Mouse (Mus musculus) embryo, embryonic 10.5 days (tissue): Measurements from ENCODE around the gene Rasal2.

Experiments used
- DNase-seq: peaks from one replicate; pipeline ENCODE4 v3.0.0-alpha.2; 2015; ENCODE audit warnings: low spot score

Gene Rasal2

GRCm38 (mm10) chr1:157343519-157343918, 68.9 kb downstream of the Rasal2 start:
- DNase-seq: peak; percentile 8

- no peak for DNase-seq
Observed at GRCm38 (mm10) chr1:157334834-157335233, 77.6 kb downstream of the Rasal2 start.

DNA sequence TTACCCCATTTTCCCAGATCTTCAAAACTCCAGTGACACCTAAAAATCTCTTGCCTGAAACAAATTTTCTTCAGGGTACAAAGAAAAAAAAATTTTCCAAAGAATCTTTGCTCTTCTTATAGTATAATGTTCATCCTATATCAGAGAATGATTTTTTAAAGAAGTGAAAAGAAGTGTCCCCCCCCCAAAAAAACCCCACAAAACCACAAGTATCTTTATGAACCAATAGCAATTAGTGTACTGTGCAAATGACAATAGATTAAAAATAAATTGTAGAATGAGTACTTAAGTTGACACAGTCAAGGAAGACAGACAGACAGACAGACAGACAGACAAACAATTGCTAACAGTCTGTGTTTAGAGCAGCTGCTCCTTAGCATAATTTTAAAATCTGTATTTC, 84.3 kb downstream of the Rasal2 start:
- no peak for DNase-seq

DNA sequence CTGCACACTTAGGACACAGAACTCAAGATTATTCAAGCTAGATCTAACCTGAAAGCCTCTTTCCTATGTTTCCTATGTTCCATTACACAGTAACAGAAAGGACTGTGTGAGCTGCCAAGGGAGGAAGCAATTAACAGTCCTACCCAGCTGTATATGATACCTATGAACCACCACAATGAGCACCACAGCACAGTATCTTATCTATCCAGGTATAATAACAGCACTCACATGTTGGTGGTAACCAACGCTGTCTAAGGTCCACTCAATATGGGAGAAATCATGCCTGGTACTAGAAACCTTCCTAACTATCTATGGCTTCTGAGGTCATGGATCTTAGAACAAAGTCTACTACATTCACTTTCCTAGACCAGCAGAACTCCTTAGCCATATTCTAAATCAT, 89.3 kb downstream of the Rasal2 start:
- DNase-seq: no peak

DNA sequence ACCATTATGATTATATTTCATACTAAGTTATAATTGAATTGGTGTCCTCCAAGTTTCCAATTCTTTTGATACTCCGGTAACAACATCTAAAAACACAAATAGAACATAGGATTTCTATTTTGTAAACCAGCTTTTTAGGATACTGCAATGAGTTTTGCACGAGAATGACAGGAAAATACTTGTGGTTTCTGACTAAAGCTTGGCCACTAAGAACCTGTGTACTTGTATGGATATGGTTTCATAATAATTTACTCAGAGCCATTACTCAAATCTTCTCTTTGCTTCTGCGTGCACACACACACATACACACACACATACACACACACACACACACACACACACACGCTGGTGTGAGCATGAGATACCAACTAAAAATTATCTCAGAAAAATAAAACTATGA, 93.5 kb downstream of the Rasal2 start:
- DNase-seq: no peak

DNA sequence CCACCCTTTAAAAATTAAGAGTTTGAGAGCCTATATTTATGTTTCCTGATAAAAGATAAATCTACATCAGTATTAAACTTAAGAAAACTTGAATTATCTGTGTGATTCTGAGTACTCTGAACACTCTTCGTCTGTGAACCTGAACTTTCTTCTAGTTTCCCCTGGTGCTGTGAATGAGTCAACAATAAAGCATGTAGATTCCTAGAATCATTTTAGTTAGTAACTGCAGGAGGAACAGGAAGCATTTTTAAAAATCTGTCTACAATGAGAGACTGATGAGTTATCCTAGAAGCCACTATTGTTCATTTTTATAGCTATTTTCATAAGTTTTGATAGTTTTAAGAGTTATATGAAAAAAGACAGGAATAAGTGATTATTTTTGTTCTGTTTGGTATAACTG, 111.1 kb downstream of the Rasal2 start:
- no peak for DNase-seq

DNA sequence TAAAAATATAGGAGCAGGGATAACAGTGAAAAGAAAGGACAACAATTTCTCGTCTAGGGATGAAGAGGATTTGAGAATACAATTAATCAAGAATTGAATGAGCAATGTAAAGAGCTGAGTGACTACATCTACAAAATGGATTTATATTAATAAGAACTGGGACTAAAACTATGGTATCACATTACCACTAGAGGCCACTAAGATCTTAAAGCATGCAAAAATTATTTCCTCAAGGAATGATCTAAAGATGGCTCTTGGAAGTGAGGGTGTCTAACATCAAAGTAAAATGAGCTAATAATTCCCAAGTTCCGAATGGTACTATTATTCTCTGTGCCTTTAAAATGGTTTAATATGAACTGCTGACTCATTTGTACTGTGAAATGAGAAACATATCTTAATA, 112.8 kb downstream of the Rasal2 start:
- no peak for DNase-seq

- no peak for DNase-seq
Observed at GRCm38 (mm10) chr1:157298990-157299389, 113.4 kb downstream of the Rasal2 start.

- no peak for DNase-seq
Observed at GRCm38 (mm10) chr1:157297137-157297536, 115.3 kb downstream of the Rasal2 start.

GRCm38 (mm10) chr1:157295868-157296267, 116.5 kb downstream of the Rasal2 start:
- no peak for DNase-seq

- no peak for DNase-seq
Observed at GRCm38 (mm10) chr1:157290173-157290572, 122.2 kb downstream of the Rasal2 start.

DNA sequence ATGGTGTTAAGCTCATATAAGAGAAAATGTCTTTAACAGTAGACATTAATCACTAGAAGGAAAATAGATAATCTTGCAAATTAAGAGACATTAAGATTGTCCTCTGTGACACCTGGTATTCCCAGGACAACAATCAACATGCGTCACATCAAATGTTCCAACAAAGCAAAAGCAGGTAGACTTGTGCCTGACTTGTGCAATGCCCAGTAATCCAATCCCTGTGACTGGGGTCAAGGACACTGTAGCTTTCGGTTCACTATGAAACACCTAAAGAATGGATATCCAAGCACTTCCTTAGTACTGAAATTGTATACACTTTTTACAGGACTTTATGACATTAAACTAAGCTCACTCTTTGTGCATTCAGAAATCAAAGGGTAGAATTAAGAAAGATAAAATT, 123.1 kb downstream of the Rasal2 start:
- no peak for DNase-seq

DNA sequence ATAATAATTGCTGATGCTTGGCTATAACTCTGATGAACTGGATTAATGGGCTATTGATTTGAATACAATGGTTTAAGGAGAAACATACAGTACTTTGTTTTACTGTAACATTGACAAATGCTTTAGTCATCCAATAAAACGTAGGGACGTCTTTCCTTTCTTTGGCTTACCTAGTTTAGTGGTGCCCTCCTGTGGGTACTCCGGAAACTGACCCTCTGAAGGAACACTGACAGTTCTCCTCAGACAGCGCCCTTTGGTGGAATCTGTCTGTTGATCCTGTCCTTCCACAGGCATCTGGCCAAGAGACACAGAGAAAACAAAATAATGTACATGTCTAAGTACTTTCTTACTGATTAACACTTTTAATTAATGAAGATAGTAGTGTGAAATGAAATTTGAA, 125.8 kb downstream of the Rasal2 start:
- peak; percentile 71 for DNase-seq

- DNase-seq: no peak
Observed at GRCm38 (mm10) chr1:157285366-157285765, 127.0 kb downstream of the Rasal2 start.

- DNase-seq: peak; percentile 50
Observed at GRCm38 (mm10) chr1:157280781-157281180, 131.6 kb downstream of the Rasal2 start.

GRCm38 (mm10) chr1:157275672-157276307, 136.6 kb downstream of the Rasal2 start:
- DNase-seq: no peak

- DNase-seq: no peak
Observed at GRCm38 (mm10) chr1:157267894-157268293, 144.5 kb downstream of the Rasal2 start.

DNA sequence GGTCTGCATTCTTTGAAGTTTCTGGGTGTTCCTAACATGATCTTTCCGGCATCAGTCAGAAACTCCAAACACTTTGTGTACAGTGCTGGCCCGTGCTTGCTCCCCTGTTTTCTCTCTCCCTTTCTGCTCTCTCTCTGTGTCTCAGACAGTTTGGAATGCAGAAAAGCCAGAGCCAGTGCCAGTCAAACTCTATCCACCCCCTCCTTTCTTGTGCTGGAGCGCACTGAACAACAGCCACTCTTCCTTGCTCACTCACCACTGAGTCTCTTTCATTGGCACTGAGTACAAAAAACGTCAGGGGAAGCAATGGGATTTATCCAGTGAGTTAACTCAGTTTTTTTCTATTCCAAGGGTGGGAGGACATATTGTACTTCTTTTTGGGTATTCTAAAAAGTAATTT, 155.8 kb downstream of the Rasal2 start:
- peak; percentile 62 for DNase-seq

DNA sequence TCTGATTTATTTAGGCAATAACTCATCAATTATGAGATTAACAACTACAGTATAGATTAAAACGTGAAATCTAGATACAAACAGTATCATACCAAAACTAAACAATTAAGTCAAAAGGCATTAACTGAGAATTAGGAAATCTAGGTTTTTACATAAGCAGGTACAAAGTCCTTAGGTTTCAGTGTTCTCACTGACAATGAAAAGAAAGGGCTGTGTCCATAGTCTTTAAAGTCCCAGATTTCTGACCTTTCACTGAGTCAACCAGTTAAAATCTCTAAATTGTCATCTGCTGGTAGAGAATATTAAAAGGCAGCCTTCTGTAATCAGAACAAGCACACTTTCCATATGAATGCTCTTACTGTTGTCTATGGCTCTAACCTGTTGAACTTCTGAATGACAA, 156.6 kb downstream of the Rasal2 start:
- no peak for DNase-seq

DNA sequence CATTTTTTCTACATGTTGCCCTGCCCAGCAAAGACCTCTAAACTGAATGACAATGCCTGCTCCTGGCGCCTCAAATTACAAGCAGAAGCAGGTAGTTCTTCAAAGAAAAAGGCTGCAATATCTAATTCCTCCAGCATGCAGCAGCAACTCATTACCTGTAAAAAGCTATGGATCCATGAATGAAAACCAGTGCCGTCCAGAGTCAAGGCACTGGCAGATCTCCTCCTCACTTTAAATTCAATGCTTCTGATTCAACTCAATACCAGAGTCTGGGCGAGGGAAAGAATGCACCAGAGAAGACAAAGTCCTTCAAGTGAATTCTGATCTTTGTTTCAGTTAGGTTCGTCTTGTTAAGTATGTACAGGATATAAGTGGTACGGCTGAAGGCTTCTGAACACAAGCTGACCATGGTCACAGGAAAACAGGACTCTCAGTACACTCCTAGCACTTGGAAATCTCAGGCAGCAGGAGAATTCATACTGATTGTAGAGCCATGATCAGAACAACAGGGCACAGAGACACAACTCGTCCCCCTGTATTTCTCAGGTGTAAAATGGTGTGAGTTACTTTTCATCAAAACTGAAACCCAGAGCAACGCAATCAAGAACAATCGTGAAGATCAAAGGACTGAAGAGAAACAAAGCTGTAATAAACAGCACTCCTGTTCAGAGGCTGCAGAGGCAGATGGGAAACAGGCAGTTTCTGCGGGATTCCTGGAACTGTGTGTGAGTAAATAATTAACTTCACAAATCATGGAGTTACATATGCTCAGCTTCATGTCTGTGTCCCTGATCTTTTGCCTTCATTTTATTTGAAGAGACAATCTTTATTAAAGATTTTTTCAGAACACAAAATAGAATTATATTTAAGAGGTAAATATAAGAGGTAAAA, 158.6 kb downstream of the Rasal2 start:
- no peak for DNase-seq

DNA sequence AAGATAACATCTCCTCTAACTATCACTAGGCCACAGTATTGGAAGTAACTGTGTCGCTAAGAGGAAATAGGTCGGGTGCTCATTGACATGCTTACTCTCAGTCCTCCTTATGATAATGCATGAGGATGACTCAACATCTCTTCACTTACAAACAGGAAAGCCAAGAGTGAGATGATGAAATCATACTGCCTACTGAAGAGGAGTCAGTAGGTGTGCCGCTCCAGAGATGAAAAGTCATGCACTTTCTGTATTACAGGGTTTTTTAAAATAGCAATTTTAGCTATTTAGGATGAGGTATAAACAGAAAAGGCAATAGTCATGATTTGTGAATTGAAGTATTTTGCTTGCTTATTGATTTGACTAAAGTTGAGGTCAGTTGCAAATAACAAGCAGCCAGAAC, 164.3 kb downstream of the Rasal2 start:
- DNase-seq: no peak

DNA sequence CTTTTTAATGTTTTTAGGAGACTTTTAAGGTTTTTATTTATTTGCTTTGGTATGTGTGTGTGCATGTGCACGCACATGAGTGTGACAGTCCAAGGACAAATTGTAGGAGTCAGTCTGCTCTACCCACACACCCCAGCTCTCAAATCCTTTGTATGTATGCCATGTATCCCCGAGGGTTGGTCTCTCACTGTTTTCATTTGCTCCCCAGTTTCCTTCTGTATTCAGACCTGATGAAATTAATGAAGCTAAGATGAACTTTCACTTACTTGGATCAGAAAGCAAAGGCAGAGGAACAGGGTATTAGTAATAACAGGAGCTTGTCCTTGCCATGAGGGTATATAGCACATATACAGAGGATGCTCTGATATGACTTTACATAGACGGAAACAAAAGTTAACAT, 165.1 kb downstream of the Rasal2 start:
- DNase-seq: no peak

DNA sequence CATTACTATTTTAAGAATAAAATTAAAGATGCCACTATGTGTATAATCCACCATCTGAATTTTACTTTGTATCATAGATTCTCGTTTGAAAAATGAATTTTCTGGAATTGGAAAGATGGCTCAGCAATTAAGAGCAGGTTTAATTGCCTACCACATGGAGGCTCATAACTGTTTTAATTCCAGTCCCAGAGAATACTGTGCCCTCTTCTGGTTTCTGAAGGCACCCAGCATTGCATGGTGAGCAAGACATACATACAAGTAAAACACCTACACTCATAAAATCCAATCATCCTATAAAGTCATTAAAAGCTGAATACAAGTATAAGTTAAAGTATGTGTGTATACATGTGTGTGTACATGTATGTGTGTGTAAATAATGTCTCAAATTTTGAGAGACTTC, 165.6 kb downstream of the Rasal2 start:
- no peak for DNase-seq

- DNase-seq: peak; percentile 60
Observed at GRCm38 (mm10) chr1:157244453-157244790, 168.0 kb downstream of the Rasal2 start.
